Mouse (Mus musculus): ENCODE data around the gene 1700029I15Rik.
"Not testable (repeated sequence)": the region's sequence is repeated elsewhere in the genome, so short reads cannot be mapped to it uniquely, and the experiment has no call there.

Gene 1700029I15Rik

GRCm38 (mm10) chr2:92392318-92393264, 10.3 kb downstream of the 1700029I15Rik start:
- peak; percentile 61 for DNase-seq (ENCODE audit: low read depth)

- DNase-seq (ENCODE audit: low read depth) = no peak
These were observed 13.2 kb downstream of the 1700029I15Rik start for GRCm38 (mm10) chr2:92395535-92395934.

- DNase-seq (ENCODE audit: low read depth) = peak; percentile 17
These were observed 15.1 kb downstream of the 1700029I15Rik start for GRCm38 (mm10) chr2:92397436-92397835.

GRCm38 (mm10) chr2:92399877-92400276, 17.5 kb downstream of the 1700029I15Rik start:
- not testable (repeated sequence) for DNase-seq (ENCODE audit: low read depth)

GRCm38 (mm10) chr2:92400682-92401081, 18.3 kb downstream of the 1700029I15Rik start:
- no peak for DNase-seq (ENCODE audit: low read depth)

GRCm38 (mm10) chr2:92401091-92401561, 18.8 kb downstream of the 1700029I15Rik start, which contains the start of gene Mapk8ip1:
Gene Mapk8ip1, minus strand, starts transcription at chr2:92401263.
- DNase-seq (ENCODE audit: low read depth) = no peak

- peak; percentile 14 for DNase-seq (ENCODE audit: low read depth)
These were observed 20.4 kb downstream of the 1700029I15Rik start for GRCm38 (mm10) chr2:92402591-92403326.

- DNase-seq (ENCODE audit: low read depth) = no peak
These were observed 21.5 kb downstream of the 1700029I15Rik start for GRCm38 (mm10) chr2:92403776-92404319.

GRCm38 (mm10) chr2:92404737-92405136, 22.4 kb downstream of the 1700029I15Rik start:
- DNase-seq (ENCODE audit: low read depth) = no peak

- no peak for DNase-seq (ENCODE audit: low read depth)
These were observed 23.3 kb downstream of the 1700029I15Rik start for GRCm38 (mm10) chr2:92405687-92406086.

GRCm38 (mm10) chr2:92408309-92409045, 26.1 kb downstream of the 1700029I15Rik start:
- no peak for DNase-seq (ENCODE audit: low read depth)

- no peak for DNase-seq (ENCODE audit: low read depth)
These were observed 29.4 kb downstream of the 1700029I15Rik start for GRCm38 (mm10) chr2:92411705-92412104.

GRCm38 (mm10) chr2:92421723-92422387, 39.5 kb downstream of the 1700029I15Rik start:
- DNase-seq (ENCODE audit: low read depth) = no peak

- DNase-seq (ENCODE audit: low read depth) = peak; percentile 28
These were observed 40.2 kb downstream of the 1700029I15Rik start for GRCm38 (mm10) chr2:92422388-92423135.

- no peak for DNase-seq (ENCODE audit: low read depth)
These were observed 40.8 kb downstream of the 1700029I15Rik start for GRCm38 (mm10) chr2:92423156-92423555.

- peak; percentile 60 for DNase-seq (ENCODE audit: low read depth)
These were observed 41.5 kb downstream of the 1700029I15Rik start for GRCm38 (mm10) chr2:92423702-92424461.

- DNase-seq (ENCODE audit: low read depth) = peak; percentile 72
These were observed 42.3 kb downstream of the 1700029I15Rik start for GRCm38 (mm10) chr2:92424462-92425308.

GRCm38 (mm10) chr2:92425366-92425765, 43.0 kb downstream of the 1700029I15Rik start:
- DNase-seq (ENCODE audit: low read depth) = no peak

GRCm38 (mm10) chr2:92426426-92426825, 44.1 kb downstream of the 1700029I15Rik start:
- no peak for DNase-seq (ENCODE audit: low read depth)

Data from NIH3T3 (cell line).